Mouse (Mus musculus): Measurements from ENCODE around the gene Slc10a3. TPM values are rescaled to one million over a fixed set of nuclear protein-coding genes. Genes with fewer than 3 reads are reported as not detected.

Slc10a3 gene
- total RNA-seq (2014; rRNA removed): 6.2 and 9.4 TPM in 2 replicates
- 6.1 and 6.9 TPM in 2 replicates for polyA plus RNA-seq (2015; fragmentation: Nextera tagmentation; extraction: Ambion mirVana)

DNA sequence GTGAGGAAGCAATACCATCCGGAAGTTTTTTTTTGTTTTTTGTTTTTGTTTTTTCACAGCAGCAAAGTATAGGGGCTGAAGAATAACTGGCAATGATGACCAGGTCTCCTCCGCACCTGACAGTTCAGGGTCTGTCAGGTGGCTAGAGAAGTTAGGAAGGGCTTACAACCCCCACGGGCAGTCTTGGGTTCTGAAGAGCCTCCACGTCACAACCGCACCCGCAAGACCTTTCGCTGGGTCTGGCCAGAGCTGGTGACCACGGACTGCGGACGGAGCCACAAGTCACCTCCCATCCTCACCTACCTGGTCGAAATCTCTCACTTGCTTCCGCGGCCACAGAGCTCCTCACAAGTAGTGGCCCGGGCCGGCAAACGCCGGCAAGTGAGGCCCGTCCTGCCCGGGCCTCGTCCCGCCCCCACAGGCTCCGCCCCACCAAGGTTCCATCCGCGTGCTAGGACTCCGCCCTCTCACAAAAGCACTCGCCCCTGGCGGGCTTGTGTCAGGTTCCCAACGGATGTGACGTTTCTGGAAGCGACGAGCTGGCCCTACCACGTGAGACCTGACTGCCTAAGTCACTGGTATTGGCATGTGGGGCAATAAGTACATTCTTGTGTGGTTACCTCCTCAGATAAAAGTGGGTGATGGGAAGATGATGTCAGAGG, at the start of gene Slc10a3, which contains the start of gene Ubl4a:
Gene Slc10a3 (minus strand): TSS at position 462 of the 662 bp plus-strand sequence.
Gene Ubl4a (minus strand): TSS at position 331 of the 662 bp plus-strand sequence.
- Histone ChIP-seq H3K9ac (replicated peaks; ENCODE audit: low read length, poor library complexity, severe bottlenecking) (peak within 1 kb of the TSS; percentile 48; the same call in 1 of the 2 replicates), H3K4me1 (ENCODE audit: insufficient read depth, low read length) (no peaks in the 10 kb centered on the region), H3K36me3 (ENCODE audit: insufficient read depth, low read length) (no peaks in the 10 kb centered on the region), H3K27me3 (ENCODE audit: insufficient read depth, low read length) (no peaks in the 10 kb centered on the region), H3K9me3 (ENCODE audit: low read length) (no peaks in the 10 kb centered on the region), H3K4me3 (ENCODE audit: low read depth, low read length) (peak within 1 kb of the TSS; percentile 40), H3K4me2 (ENCODE audit: low read depth, low read length, poor library complexity, severe bottlenecking) (peak within 1 kb of the TSS; percentile 56), H3K27ac (ENCODE audit: low read depth, low read length) (peak within 1 kb of the TSS; percentile 43; the same call in 1 of the 2 replicates)
- WGBS: 29% methylated on average over 31 of the region's 32 CpGs
- TF ChIP-seq CTCF (IDR thresholded peaks at IDR 0.05): 0 out of 2 replicates have a peak, but pooled peaks have one; percentile 4
- ATAC-seq (ENCODE audit: low FRiP score) (peak; percentile 90), DNase-seq (ENCODE audit: low spot score) (peak; percentile 88)

- Histone ChIP-seq H3K36me3 (ENCODE audit: insufficient read depth, low read length) (no peaks in the 10 kb centered on the region), H3K9ac (replicated peaks; ENCODE audit: low read length, poor library complexity, severe bottlenecking) (no peak overlapping the region), H3K4me1 (ENCODE audit: insufficient read depth, low read length) (no peaks in the 10 kb centered on the region), H3K27me3 (ENCODE audit: insufficient read depth, low read length) (no peaks in the 10 kb centered on the region), H3K27ac (ENCODE audit: low read depth, low read length) (no peak overlapping the region), H3K4me3 (ENCODE audit: low read depth, low read length) (no peak overlapping the region), H3K9me3 (ENCODE audit: low read length) (no peaks in the 10 kb centered on the region), H3K4me2 (ENCODE audit: low read depth, low read length, poor library complexity, severe bottlenecking) (no peak overlapping the region)
- TF ChIP-seq CTCF (IDR thresholded peaks at IDR 0.05): peak; percentile 96
- peak; percentile 81 for DNase-seq (ENCODE audit: low spot score)
- ATAC-seq (ENCODE audit: low FRiP score): peak; percentile 85
Observed at GRCm38 (mm10) chrX:74413377-74413776, 40.2 kb upstream of the Slc10a3 start.

DNA sequence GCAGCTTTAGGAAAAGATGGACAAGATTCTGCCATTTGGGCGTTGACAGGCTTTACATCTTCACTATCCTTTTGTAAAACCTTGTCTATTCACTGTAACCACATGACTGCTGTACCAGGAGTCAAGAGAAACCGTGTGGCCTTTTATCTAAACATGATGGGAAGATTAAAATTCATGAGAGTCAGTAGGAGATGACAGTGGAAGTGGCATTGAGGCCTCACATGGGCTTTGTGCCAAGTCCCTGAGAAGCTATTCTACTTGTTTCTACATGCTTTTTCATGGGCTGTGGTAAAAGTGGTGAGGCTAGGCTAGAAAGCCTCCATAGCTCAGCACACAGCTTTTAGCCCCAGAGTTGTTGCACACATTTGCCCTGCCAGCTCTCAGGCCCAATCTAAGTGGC, 35.2 kb upstream of the Slc10a3 start:
- WGBS: 42% methylated on average over 2 of the region's 2 CpGs
- no peak for TF ChIP-seq CTCF (IDR thresholded peaks at IDR 0.05)
- Histone ChIP-seq H3K9ac (replicated peaks; ENCODE audit: low read length, poor library complexity, severe bottlenecking) (no peak overlapping the region), H3K27me3 (ENCODE audit: insufficient read depth, low read length) (no peaks in the 10 kb centered on the region), H3K4me3 (ENCODE audit: low read depth, low read length) (no peak overlapping the region), H3K27ac (ENCODE audit: low read depth, low read length) (no peak overlapping the region), H3K4me1 (ENCODE audit: insufficient read depth, low read length) (no peaks in the 10 kb centered on the region), H3K4me2 (ENCODE audit: low read depth, low read length, poor library complexity, severe bottlenecking) (no peak overlapping the region), H3K9me3 (ENCODE audit: low read length) (no peaks in the 10 kb centered on the region), H3K36me3 (ENCODE audit: insufficient read depth, low read length) (no peaks in the 10 kb centered on the region)
- no peak for ATAC-seq (ENCODE audit: low FRiP score)
- no peak for DNase-seq (ENCODE audit: low spot score)

- H3K27ac ChIP-seq (ENCODE audit: low read depth, low read length): no peak overlapping the region
- H3K4me1 ChIP-seq (ENCODE audit: insufficient read depth, low read length): no peaks in the 10 kb centered on the region
- TF ChIP-seq CTCF (IDR thresholded peaks at IDR 0.05): no peak
- no peak overlapping the region for H3K9ac ChIP-seq (replicated peaks; ENCODE audit: low read length, poor library complexity, severe bottlenecking)
- no peaks in the 10 kb centered on the region for H3K27me3 ChIP-seq (ENCODE audit: insufficient read depth, low read length)
- no peak overlapping the region for H3K4me3 ChIP-seq (ENCODE audit: low read depth, low read length)
- DNase-seq (ENCODE audit: low spot score) (no peak), ATAC-seq (ENCODE audit: low FRiP score) (no peak)
- H3K4me2 ChIP-seq (ENCODE audit: low read depth, low read length, poor library complexity, severe bottlenecking): no peak overlapping the region
- WGBS: 91% methylated on average over 3 of the region's 3 CpGs
- H3K36me3 ChIP-seq (ENCODE audit: insufficient read depth, low read length): no peaks in the 10 kb centered on the region
- H3K9me3 ChIP-seq (ENCODE audit: low read length): no peaks in the 10 kb centered on the region
Observed at GRCm38 (mm10) chrX:74400136-74400535, 27.0 kb upstream of the Slc10a3 start.

GRCm38 (mm10) chrX:74392535-74393443, 19.6 kb upstream of the Slc10a3 start, which contains the start of the genes Fam3a and Ikbkg:
Gene Fam3a, minus strand, starts transcription at chrX:74393272.
Gene Ikbkg, plus strand, starts transcription at chrX:74393290.
- Histone ChIP-seq H3K9me3 (ENCODE audit: low read length) (no peaks in the 10 kb centered on the region), H3K27me3 (ENCODE audit: insufficient read depth, low read length) (no peaks in the 10 kb centered on the region), H3K9ac (replicated peaks; ENCODE audit: low read length, poor library complexity, severe bottlenecking) (peak within 1 kb of the TSS; percentile 72), H3K4me3 (ENCODE audit: low read depth, low read length) (peak within 1 kb of the TSS; percentile 46), H3K4me1 (ENCODE audit: insufficient read depth, low read length) (0 out of 2 replicates have a peak, but pooled peaks cover 3% of the 10 kb centered on the region), H3K27ac (ENCODE audit: low read depth, low read length) (peak within 1 kb of the TSS; percentile 85), H3K4me2 (ENCODE audit: low read depth, low read length, poor library complexity, severe bottlenecking) (peak within 1 kb of the TSS; percentile 58), H3K36me3 (ENCODE audit: insufficient read depth, low read length) (no peaks in the 10 kb centered on the region)
- WGBS: 22% methylated on average over 29 of the region's 30 CpGs
- peak; percentile 72 for TF ChIP-seq CTCF (IDR thresholded peaks at IDR 0.05)
- ATAC-seq (ENCODE audit: low FRiP score) (peak; percentile 99), DNase-seq (ENCODE audit: low spot score) (peak; percentile 93)

Measured in midbrain, postnatal 0 days (tissue).